Comparison of ENCODE assay signal across 8 mouse cellular contexts in genomic region chr3:22074591-22075294, GRCm38 (mm10). TPM values are rescaled to one million over a fixed set of nuclear protein-coding genes. Genes with fewer than 3 reads are reported as not detected.
DNase-seq lines count a peak whose midpoint lies in the region; ATAC-seq and TF ChIP-seq lines count a peak whose summit lies in the region.

No protein-coding gene starts in this region.

- H3K9me3 ChIP-seq in embryonic facial prominence, embryonic 15.5 days (replicated peaks) = no peaks in the 10 kb centered on the region
- H3K9me3 ChIP-seq in hindbrain, embryonic 12.5 days (replicated peaks) = no peaks in the 10 kb centered on the region
- H3K9me3 ChIP-seq in limb, embryonic 15.5 days = no peaks in the 10 kb centered on the region
- H3K9me3 ChIP-seq in midbrain, embryonic 15.5 days = no peaks in the 10 kb centered on the region

- DNase-seq in thymus, adult 2 months = peak; percentile 32
- DNase-seq in thymus, postnatal 10 days (ENCODE audit: low spot score in 2 of 2) = no peak
- no peak for DNase-seq in ovary, postnatal 36 days (ENCODE audit: low spot score)

- TF ChIP-seq CTCF in thymus, adult 2 months (IDR thresholded peaks at IDR 0.05; ENCODE audit: borderline replicate concordance, control insufficient read depth, extremely low read depth, insufficient read depth, low read length, poor library complexity) = no peak

- no peaks in the 10 kb centered on the region for H3K27me3 ChIP-seq in thymus, adult 2 months (ENCODE audit: control insufficient read depth, insufficient read depth, low read length)
- no peaks in the 10 kb centered on the region for H3K27me3 ChIP-seq in embryonic facial prominence, embryonic 15.5 days
- H3K27me3 ChIP-seq in hindbrain, embryonic 12.5 days = no peaks in the 10 kb centered on the region
- H3K27me3 ChIP-seq in limb, embryonic 15.5 days = no peaks in the 10 kb centered on the region
- no peaks in the 10 kb centered on the region for H3K27me3 ChIP-seq in midbrain, embryonic 15.5 days (replicated peaks)

- peak overlapping the region; percentile 72 for H3K4me2 ChIP-seq in embryonic facial prominence, embryonic 15.5 days (replicated peaks)
- peak overlapping the region; percentile 71 for H3K4me2 ChIP-seq in hindbrain, embryonic 12.5 days (replicated peaks)
- peak overlapping the region; percentile 68 for H3K4me2 ChIP-seq in limb, embryonic 15.5 days
- peak overlapping the region; percentile 65 for H3K4me2 ChIP-seq in midbrain, embryonic 15.5 days

- H3K4me3 ChIP-seq in thymus, adult 2 months (ENCODE audit: control insufficient read depth, insufficient read depth, low read length) = 0 out of 2 replicates have a peak overlapping the region, but pooled peaks have one; percentile 4
- peak overlapping the region; percentile 90 for H3K4me3 ChIP-seq in embryonic facial prominence, embryonic 15.5 days (replicated peaks)
- peak overlapping the region; percentile 96 for H3K4me3 ChIP-seq in hindbrain, embryonic 12.5 days
- peak overlapping the region; percentile 84 for H3K4me3 ChIP-seq in limb, embryonic 15.5 days
- H3K4me3 ChIP-seq in midbrain, embryonic 15.5 days = peak overlapping the region; percentile 81

- H3K9ac ChIP-seq in embryonic facial prominence, embryonic 15.5 days = peak overlapping the region; percentile 76; the same call in 1 of the 2 replicates
- no peak overlapping the region for H3K9ac ChIP-seq in hindbrain, embryonic 12.5 days
- H3K9ac ChIP-seq in limb, embryonic 15.5 days = no peak overlapping the region
- H3K9ac ChIP-seq in midbrain, embryonic 15.5 days = 0 out of 2 replicates have a peak overlapping the region, but pooled peaks have one; percentile 86

- no peak overlapping the region for H3K27ac ChIP-seq in thymus, adult 2 months (ENCODE audit: control insufficient read depth, insufficient read depth, low read length)
- H3K27ac ChIP-seq in embryonic facial prominence, embryonic 15.5 days (replicated peaks) = 0 out of 2 replicates have a peak overlapping the region, but pooled peaks have one; percentile 99
- 0 out of 2 replicates have a peak overlapping the region, but pooled peaks have one; percentile 31 for H3K27ac ChIP-seq in hindbrain, embryonic 12.5 days
- H3K27ac ChIP-seq in limb, embryonic 15.5 days = peak overlapping the region; percentile 98; the same call in 1 of the 2 replicates
- H3K27ac ChIP-seq in midbrain, embryonic 15.5 days = no peak overlapping the region

- no peak for TF ChIP-seq POLR2A in thymus, adult 2 months (IDR thresholded peaks at IDR 0.05; ENCODE audit: control insufficient read depth, extremely low read depth, insufficient read depth, low read length, poor library complexity)

- peaks cover 24% of the 10 kb centered on the region for H3K4me1 ChIP-seq in thymus, adult 2 months (replicated peaks; ENCODE audit: control insufficient read depth, insufficient read depth, low read length)
- peaks cover 16% of the 10 kb centered on the region for H3K4me1 ChIP-seq in embryonic facial prominence, embryonic 15.5 days
- H3K4me1 ChIP-seq in hindbrain, embryonic 12.5 days = peaks cover 29% of the 10 kb centered on the region
- peaks cover 15% of the 10 kb centered on the region for H3K4me1 ChIP-seq in limb, embryonic 15.5 days
- peaks cover 36% of the 10 kb centered on the region for H3K4me1 ChIP-seq in midbrain, embryonic 15.5 days

- WGBS in thymus, adult 2 months = 44% methylated on average over 11 of the region's 11 CpGs
- 40% methylated on average over 11 of the region's 11 CpGs for WGBS in embryonic facial prominence, embryonic 15.5 days
- 25% methylated on average over 11 of the region's 11 CpGs for WGBS in hindbrain, embryonic 12.5 days
- 36% methylated on average over 11 of the region's 11 CpGs for WGBS in limb, embryonic 15.5 days
- 25% methylated on average over 11 of the region's 11 CpGs for WGBS in midbrain, embryonic 15.5 days

- H3K36me3 ChIP-seq in thymus, adult 2 months (ENCODE audit: control insufficient read depth, insufficient read depth, low read length) = no peaks in the 10 kb centered on the region
- no peaks in the 10 kb centered on the region for H3K36me3 ChIP-seq in embryonic facial prominence, embryonic 15.5 days
- no peaks in the 10 kb centered on the region for H3K36me3 ChIP-seq in hindbrain, embryonic 12.5 days
- peaks cover 2% of the 10 kb centered on the region; the same call in 1 of the 2 replicates for H3K36me3 ChIP-seq in limb, embryonic 15.5 days
- H3K36me3 ChIP-seq in midbrain, embryonic 15.5 days (replicated peaks) = no peaks in the 10 kb centered on the region

- no peak for ATAC-seq in embryonic facial prominence, embryonic 15.5 days (ENCODE audit: insufficient number of reproducible peaks, low FRiP score, low TSS enrichment, low read depth)
- ATAC-seq in hindbrain, embryonic 12.5 days (ENCODE audit: low FRiP score) = no peak
- no peak for ATAC-seq in limb, embryonic 15.5 days (ENCODE audit: insufficient number of reproducible peaks, low FRiP score, low TSS enrichment, low read depth)
- ATAC-seq in midbrain, embryonic 15.5 days (replicated peaks) = no peak
- ATAC-seq in frontal cortex, adult (ENCODE audit: low TSS enrichment) = no peak

RNA-seq across cellular contexts. Expression of gene Tbl1xr1, which starts 1.7 kb away (rescaled TPM):
- polyA plus RNA-seq in thymus, adult 2 months (2012; rRNA removed) = 53.2 and 67.3 TPM in 2 replicates
- polyA plus RNA-seq in embryonic facial prominence, embryonic 15.5 days (2015; fragmentation: Nextera tagmentation; extraction: Ambion mirVana) = 23.5 and 28.3 TPM in 2 replicates
- 33.3 and 34.4 TPM in 2 replicates for polyA plus RNA-seq in hindbrain, embryonic 12.5 days (2016; fragmentation: Nextera tagmentation; extraction: Ambion mirVana)
- 17.8 and 25.9 TPM in 2 replicates for polyA plus RNA-seq in limb, embryonic 15.5 days (2015; fragmentation: Nextera tagmentation; extraction: Ambion mirVana)
- polyA plus RNA-seq in midbrain, embryonic 15.5 days (2015; fragmentation: Nextera tagmentation; extraction: Ambion mirVana) = 16.1 and 16.2 TPM in 2 replicates

Comparison
In these comparisons a context has a peak if more than half of its experiments do, and no peak if none do; other contexts are left out.
1. H3K27ac ChIP-seq: peak in embryonic facial prominence, embryonic 15.5 days (single experiment), hindbrain, embryonic 12.5 days (single experiment) and limb, embryonic 15.5 days (single experiment); none in thymus, adult 2 months (single experiment) and midbrain, embryonic 15.5 days (single experiment).
2. H3K4me3 ChIP-seq: peak in every context shown above with its lines; median percentile 96 in hindbrain, embryonic 12.5 days; 90 in embryonic facial prominence, embryonic 15.5 days; 84 in limb, embryonic 15.5 days; 81 in midbrain, embryonic 15.5 days; 4 in thymus, adult 2 months.
3. H3K9ac ChIP-seq: peak in embryonic facial prominence, embryonic 15.5 days (single experiment) and midbrain, embryonic 15.5 days (single experiment); none in hindbrain, embryonic 12.5 days (single experiment) and limb, embryonic 15.5 days (single experiment).
4. Peak in every context shown above with its lines, with median percentiles within 50 percentile points of each other: H3K4me2 ChIP-seq.